Mouse (Mus musculus): ENCODE measurements around the gene Smyd3. TPM values are rescaled to one million over a fixed set of nuclear protein-coding genes. Genes with fewer than 3 reads are reported as not detected.

Gene Smyd3
- total RNA-seq, 1 experiment from 2014 or later: 39.5 TPM

DNA sequence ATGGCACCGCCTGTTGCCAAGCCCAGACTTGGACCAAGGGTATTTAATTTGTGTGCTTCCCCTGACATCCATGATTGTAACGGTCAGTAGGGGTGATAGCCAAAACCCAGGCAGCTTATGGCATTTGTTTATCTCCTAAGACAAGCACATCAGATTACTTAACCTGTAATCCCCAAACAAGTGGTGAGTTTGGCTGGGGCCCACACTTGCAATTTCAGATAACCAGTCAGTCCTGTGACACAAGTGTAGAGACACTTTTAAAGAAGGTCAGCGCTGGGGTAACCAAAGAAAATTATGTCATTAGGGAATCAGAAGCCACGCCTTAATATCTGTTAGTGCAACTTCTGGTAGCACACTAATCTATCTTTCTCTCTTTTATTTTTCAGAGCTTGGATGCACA, 456.8 kb downstream of the Smyd3 start:
- ATAC-seq (replicated peaks in 1 of 2; ENCODE audit: insufficient read depth in 1 of 2, low FRiP score in 2 of 2, low TSS enrichment in 1 of 2, low read depth in 1 of 2, poor library complexity in 2 of 2, severe bottlenecking in 2 of 2): no peak; a peak in 1 of 4 replicates

DNA sequence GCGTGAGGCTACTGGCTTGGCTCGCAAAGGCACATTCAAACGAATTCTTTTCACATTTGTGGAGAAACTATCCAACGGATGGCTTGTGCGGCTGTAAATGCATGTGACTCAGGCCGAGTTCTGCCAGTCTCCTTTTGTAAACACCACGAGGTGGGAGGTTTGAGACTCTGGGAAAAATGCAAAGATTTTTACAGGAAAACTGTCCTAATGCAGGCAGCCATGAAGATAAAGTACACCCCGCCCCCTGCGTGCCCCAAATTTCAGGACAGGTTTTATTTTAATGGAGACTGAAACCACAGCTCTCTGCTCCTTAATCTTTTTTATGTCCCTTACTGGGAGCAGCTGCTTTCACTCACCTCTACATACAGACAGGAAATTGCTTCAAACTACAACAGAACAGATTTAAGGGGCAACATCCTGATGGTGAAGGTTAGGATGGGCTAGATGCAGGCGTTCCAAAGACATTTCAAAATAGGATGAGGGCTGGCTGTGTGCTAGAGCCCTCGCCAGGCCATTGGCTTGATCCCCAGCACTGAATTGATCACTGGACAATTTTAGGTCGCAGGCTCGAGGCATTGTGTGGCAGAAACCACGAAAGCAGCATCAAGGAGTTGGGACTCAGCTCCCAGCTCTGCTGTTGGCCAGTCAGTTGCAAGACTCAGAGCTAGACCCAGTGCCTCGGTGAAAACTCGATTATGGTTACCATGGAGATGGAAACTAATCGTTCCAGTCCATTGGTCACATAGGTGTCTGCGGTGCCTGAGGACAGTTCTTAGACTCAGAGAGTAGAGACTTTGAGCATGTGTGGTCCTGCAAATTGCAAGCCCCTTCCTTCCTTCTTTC, 457.5 kb downstream of the Smyd3 start:
- 0 out of 4 replicates have a peak, but pooled peaks have one; percentile 15 to 24 for ATAC-seq (replicated peaks in 1 of 2; ENCODE audit: insufficient read depth in 1 of 2, low FRiP score in 2 of 2, low TSS enrichment in 1 of 2, low read depth in 1 of 2, poor library complexity in 2 of 2, severe bottlenecking in 2 of 2)

DNA sequence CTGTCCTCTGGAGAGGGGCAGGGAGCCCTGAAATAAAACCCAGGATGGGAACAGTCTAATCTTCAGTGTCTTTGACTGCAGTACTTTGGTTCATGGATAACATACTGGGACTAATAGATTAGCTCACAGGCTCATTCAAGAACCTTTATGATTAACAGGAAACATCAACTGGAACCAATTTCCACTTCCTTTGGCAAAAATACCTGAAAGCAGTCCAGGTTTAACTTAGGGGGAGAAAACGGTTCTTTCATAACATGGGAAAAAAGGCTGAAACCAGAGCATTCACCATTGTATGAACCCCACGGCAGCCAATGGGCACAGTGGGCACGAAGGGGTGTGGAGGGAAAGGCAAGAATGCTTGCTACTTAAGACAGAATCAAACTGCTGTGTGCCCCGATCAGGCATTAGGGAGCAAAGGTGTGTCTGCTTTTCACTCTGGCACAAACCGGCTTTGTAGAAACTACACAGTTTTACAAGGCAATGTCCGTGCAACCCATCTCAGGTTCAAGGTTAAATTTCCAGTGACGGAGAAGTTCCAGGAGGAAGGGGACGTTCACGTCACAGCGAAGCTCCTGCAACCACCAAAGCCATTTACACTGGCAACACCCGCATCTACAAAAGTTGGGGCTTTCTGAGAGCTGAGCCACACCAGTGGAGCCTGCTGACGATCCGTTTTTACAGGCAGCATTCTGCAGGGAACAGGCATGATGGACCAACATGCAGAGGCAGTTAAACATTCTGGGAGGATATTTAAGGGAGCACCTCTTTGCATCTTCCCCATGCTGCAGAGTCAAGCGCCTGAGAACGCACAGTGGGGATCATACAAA, 458.3 kb downstream of the Smyd3 start:
- no peak for ATAC-seq (replicated peaks in 1 of 2; ENCODE audit: insufficient read depth in 1 of 2, low FRiP score in 2 of 2, low TSS enrichment in 1 of 2, low read depth in 1 of 2, poor library complexity in 2 of 2, severe bottlenecking in 2 of 2)

DNA sequence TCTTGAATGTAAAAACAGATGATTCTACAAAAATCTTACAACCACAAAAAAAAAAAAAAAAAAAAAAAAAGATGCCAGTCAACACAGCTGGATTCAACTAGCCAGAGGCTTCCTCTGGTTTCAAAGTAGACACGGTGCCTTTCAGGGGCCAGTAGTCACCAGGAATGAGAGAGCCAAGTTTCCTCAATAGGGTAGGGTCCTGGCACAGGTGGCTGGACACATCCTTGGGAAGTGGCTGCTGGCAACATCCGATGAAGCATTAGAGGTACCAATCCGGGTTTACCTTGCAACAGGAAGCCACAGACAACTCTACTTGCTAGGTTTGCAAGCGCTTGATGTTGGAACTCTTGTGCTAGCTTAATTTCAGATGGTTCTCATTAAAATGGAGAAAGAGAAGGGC, 459.2 kb downstream of the Smyd3 start:
- no peak for ATAC-seq (replicated peaks in 1 of 2; ENCODE audit: insufficient read depth in 1 of 2, low FRiP score in 2 of 2, low TSS enrichment in 1 of 2, low read depth in 1 of 2, poor library complexity in 2 of 2, severe bottlenecking in 2 of 2)

DNA sequence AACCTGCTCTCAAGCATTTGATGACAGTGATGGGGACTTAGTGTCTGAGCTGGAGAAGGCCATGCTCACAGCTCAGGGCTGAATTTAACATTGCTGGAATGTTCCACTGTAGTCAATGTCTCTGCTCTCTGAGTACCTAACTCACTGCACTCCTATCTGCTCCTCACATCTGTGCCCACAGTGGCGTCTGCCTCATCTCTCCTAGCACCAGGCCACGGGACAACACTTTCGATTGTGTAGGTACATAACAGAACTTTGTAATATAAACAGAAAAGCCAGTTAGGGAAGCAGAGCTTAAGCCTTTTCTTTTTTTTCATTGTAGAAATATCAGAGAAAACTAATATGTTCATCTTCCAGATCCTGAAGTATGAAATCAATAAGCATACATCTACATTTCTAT, 462.1 kb downstream of the Smyd3 start:
- no peak for ATAC-seq (replicated peaks in 1 of 2; ENCODE audit: insufficient read depth in 1 of 2, low FRiP score in 2 of 2, low TSS enrichment in 1 of 2, low read depth in 1 of 2, poor library complexity in 2 of 2, severe bottlenecking in 2 of 2)

DNA sequence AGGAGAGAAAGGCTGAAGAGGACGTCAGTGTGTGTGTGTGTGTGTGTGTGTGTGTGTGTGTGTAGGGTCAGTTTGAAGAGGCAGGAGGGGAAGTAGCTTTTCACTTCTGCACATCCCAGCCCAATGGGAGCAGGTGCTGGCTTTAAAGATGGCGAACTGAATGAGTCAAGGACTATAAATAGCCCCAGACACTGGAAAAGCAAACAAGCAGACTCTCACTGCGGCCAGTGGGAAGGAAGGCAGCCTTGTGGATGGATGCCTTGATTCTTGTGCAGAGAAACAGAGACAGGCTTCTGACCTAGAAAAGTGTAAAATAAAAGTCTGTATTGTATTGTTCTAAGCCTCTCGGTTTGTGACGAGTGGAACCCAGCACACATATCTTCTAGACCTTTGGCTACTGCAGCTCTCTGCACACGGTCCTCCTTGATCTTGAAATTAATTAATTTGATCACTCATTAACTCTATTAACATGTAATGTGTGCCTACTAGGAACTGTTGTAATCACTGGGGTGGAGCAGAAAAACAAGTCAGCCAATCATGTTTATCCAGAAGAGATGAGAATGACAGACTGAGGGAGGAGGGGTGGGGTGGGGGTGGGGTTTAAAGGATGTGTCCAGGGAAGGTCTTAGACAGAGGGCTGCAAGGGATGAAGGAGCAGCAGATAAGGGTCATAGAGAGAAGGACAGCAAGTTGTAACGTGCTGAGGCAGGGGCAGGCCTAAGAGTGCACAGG, 463.3 kb downstream of the Smyd3 start:
- ATAC-seq (replicated peaks in 1 of 2; ENCODE audit: insufficient read depth in 1 of 2, low FRiP score in 2 of 2, low TSS enrichment in 1 of 2, low read depth in 1 of 2, poor library complexity in 2 of 2, severe bottlenecking in 2 of 2): no peak

DNA sequence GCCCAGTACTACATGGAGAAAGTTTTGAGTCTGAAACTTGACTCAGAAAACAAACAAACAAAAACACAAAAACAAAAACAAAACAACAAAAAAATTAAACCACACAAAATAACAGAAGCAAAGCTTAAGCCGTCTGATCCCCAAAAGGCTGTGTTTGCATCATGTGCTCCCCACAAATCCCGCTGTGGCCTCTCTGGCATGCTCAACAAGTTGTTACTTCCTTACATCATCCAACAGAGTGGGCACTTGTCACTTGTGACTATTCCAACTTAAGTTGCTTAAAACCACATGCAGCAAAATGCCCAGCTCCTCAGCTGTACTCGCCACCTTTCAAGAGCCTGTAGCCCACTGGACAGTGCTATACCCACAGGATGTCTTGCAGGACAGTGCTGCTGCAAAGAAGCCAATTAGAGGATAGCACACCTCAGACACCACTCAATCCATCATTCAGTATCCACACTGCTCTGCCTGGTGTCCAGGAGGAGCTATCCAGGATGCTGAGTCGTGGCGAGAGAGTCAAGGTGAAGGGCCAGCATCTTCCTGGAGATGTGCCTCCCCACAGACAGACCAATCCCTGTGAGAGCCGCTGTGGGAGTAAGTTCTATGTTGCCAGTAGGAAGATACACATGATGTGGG, 465.2 kb downstream of the Smyd3 start:
- no peak for ATAC-seq (replicated peaks in 1 of 2; ENCODE audit: insufficient read depth in 1 of 2, low FRiP score in 2 of 2, low TSS enrichment in 1 of 2, low read depth in 1 of 2, poor library complexity in 2 of 2, severe bottlenecking in 2 of 2)

DNA sequence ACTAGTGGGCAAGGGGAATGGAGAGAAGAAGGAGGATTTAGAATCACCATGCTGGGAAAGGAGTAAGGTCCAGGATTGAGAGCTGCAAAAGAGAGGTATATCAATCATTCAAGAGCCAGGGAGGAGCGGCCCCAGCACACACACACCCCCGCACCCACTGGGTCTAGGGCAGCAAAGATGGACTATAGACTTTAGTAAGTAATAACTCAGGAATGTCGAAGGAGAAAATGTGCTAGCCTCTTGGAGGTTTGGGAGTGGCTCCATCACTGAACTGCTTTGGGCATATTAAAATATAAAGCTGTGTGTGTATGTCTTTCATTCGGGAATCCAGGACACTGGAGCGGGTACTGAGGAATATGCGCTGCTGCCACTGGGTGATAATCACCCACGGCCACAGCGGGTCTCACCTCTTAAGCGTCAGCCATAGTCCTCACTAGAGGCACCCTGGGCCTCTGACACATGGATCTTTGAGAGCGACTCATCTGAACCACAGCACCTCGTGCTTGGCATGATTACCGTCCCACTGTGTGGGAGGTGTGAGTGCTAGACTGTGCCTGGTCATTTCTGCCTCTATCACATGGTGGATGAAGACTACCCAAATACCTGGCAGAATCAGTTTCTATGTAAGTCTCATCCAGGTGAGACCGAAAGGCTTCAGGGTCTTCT, 469.8 kb downstream of the Smyd3 start:
- no peak for ATAC-seq (replicated peaks in 1 of 2; ENCODE audit: insufficient read depth in 1 of 2, low FRiP score in 2 of 2, low TSS enrichment in 1 of 2, low read depth in 1 of 2, poor library complexity in 2 of 2, severe bottlenecking in 2 of 2)

DNA sequence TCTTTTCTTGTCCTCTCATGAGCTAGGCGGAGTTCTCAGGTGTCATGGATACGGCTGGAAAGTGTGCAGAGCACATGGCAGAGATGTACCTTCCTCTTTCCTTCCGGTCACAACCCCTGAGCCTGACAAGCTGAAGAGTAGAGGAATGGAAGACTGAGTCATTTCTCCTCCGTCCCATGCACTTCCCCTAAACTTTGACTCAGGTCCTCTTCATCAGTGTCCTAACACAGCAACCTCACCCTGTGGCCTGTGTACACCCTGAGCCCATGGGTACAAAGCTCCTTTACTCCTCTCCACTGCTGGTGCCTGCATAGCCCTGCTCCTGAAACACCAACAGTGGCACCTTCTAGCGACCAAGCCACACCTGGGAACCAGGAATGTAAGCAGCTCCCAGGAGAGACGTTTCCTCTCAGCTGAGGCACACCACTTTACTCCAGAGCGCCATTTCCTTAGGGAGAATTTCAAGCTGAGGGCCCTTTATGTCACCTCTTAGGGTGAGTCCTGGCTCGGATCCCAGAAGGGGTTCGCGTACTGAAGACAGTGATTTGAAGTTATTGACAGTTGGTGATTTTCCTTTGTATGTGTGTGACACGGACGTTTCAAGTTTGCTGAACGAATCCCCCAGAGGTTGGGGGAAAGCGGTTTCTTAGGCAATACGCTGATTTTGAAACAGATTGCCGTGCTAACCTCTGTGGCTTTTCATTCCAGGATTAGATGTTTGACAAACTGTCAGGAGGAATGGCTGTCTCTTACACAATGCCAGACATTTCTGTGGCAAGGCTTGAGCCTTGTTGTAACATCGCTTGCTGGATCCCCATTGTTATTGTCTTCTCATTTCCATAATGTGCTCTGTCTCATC, 471.8 kb downstream of the Smyd3 start:
- ATAC-seq (replicated peaks in 1 of 2; ENCODE audit: insufficient read depth in 1 of 2, low FRiP score in 2 of 2, low TSS enrichment in 1 of 2, low read depth in 1 of 2, poor library complexity in 2 of 2, severe bottlenecking in 2 of 2): peak; percentile 53 to 68; a peak in 2 of 4 replicates

DNA sequence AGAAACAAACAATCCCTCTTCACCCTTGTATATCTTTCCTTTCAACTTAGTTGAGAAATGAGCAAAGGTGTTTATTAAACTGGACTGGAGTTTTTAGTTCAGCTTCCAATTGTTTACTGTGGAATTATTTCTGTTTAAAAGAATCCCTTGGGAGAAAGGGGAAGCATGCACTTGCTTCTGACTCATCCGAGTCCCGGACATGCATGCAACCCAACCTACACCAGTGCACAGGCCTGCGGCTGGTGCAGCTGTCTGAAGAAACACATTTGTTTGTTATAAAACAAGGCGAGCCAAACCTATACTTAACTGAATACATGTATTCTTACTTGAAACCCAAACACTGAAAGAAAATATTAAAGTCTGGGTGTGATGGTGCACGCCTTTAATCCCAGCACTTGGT, 473.7 kb downstream of the Smyd3 start:
- ATAC-seq (replicated peaks in 1 of 2; ENCODE audit: insufficient read depth in 1 of 2, low FRiP score in 2 of 2, low TSS enrichment in 1 of 2, low read depth in 1 of 2, poor library complexity in 2 of 2, severe bottlenecking in 2 of 2): no peak

DNA sequence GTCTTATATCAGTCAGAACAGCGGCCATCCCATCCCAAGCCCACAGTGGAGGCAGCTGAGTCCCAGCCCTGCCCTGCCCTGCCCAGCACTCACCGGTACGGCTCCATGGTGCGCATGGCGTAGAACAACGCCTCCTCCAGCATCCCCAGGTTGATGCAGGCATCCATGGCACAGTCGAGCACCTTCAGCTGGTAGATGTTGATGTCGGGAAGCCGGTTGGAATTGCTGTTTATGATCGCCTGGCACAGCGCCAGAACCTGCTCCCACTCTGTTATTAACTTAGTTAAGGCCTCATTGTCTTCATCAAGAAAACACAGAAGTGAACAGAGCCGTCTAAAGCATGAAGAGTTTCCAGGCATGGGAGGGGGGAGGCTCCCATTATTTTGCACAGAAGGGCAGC, 474.2 kb downstream of the Smyd3 start:
- no peak for ATAC-seq (replicated peaks in 1 of 2; ENCODE audit: insufficient read depth in 1 of 2, low FRiP score in 2 of 2, low TSS enrichment in 1 of 2, low read depth in 1 of 2, poor library complexity in 2 of 2, severe bottlenecking in 2 of 2)

DNA sequence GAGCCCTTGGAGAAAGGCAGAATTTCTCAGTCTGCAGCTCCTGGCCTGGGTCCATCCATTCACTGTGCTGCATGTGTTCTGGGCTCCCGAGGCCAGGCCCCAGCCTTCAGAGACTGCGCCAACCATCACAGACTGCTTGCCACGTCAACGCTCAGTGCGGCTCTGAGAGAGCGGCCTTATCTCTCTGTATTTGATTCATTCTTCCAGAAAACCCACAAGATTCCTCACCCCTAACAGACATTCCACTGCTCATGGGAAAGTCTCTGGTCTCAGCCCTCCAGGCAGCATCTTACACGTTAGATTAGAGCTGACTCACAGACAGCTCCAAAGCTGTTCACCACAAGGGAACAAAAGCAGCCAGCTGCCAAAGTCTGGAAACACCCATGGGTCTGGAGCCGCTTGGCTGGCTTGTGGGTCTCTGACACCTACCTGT, 475.9 kb downstream of the Smyd3 start:
- ATAC-seq (replicated peaks in 1 of 2; ENCODE audit: insufficient read depth in 1 of 2, low FRiP score in 2 of 2, low TSS enrichment in 1 of 2, low read depth in 1 of 2, poor library complexity in 2 of 2, severe bottlenecking in 2 of 2): no peak

DNA sequence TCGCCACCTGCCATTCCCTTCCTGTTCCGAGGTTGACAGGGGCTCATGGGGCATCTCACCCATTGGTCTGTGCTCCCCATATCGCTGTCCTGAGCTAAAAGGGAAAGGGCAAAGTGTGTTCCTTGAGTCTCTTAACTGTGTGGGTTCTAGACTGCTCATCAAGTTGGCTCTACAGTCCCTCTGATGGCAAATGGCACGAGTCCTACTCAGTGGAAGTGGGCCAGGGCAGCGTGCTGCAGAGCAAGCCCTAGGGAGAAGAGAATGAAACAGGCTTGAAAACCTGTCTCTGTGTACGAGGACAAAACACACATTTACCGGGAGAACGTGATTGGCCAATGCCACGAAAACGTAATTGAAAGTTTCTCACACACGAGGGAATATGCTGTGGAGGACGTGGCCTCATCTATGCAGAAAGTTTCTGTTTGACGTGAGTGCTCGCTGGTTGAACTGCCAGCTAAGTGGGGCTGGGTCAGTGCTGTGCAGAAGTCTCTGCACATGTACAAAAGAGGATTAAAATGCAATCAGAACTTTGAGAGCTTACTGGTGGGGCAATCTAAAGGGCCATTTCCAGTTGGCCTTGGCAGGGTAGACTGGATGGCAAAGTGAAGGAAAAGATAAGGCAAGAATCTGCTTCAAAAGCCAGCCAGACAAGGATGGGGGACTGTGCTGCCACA, 476.5 kb downstream of the Smyd3 start:
- ATAC-seq (replicated peaks in 1 of 2; ENCODE audit: insufficient read depth in 1 of 2, low FRiP score in 2 of 2, low TSS enrichment in 1 of 2, low read depth in 1 of 2, poor library complexity in 2 of 2, severe bottlenecking in 2 of 2): no peak

DNA sequence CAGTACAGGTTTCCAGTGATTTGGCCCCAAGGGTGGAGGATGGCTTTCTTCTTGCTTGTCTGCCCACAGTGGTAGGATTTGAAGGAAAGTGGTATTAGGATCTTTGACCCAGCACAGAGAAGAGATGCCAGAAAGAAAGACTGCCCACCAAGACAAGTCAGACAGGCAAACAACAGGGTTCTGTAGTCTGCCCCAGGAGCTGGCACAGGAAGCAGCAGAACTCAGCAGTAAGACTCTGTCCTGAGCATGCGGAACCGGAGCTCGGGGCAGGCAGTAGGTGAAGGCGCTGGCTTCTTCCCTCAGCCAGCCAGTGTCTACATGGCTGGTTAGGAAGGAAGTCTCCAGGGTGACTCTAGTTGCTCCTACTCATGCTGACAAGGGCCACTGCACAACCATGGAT, 479.0 kb downstream of the Smyd3 start:
- ATAC-seq (replicated peaks in 1 of 2; ENCODE audit: insufficient read depth in 1 of 2, low FRiP score in 2 of 2, low TSS enrichment in 1 of 2, low read depth in 1 of 2, poor library complexity in 2 of 2, severe bottlenecking in 2 of 2): no peak

DNA sequence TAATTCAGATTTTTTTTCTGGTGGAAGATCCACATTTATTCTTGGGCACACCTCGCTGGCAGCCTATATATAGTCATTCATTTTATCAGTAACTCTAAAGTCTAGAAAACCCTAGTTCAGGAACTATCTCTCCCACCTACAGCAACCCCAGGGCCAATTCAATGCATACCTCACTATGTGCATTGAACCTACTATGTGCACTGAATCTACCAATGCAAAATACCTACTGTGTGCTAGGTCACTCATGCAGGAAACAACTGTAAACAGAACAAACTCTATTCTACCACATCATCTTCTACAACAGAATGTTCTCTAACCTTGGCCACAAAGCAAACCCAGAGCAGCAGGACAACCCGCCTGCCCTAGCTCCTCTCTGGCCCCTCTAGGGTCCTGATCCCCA, 484.9 kb downstream of the Smyd3 start:
- ATAC-seq (replicated peaks in 1 of 2; ENCODE audit: insufficient read depth in 1 of 2, low FRiP score in 2 of 2, low TSS enrichment in 1 of 2, low read depth in 1 of 2, poor library complexity in 2 of 2, severe bottlenecking in 2 of 2): no peak

DNA sequence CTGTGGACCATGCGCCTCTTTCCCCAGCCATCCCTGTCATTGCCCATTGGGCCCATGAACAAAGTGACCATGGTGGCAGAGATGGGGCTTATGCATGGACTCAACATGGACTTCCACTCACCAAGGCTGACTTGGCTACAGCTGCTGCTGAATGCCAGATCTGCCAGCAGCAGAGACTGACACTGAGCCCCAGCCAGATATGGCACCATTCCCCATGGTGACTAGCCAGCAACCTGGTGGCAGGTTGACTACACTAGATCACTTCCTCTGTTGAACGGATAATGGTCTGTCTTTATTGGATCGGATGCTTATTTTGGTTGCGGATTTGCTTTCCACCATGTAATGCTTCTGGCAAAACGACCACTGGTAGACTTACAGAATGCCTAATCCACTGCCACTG, 486.3 kb downstream of the Smyd3 start:
- ATAC-seq (replicated peaks in 1 of 2; ENCODE audit: insufficient read depth in 1 of 2, low FRiP score in 2 of 2, low TSS enrichment in 1 of 2, low read depth in 1 of 2, poor library complexity in 2 of 2, severe bottlenecking in 2 of 2): no peak
